Mouse (Mus musculus) liver, postnatal 0 days (tissue): Measurements from ENCODE around the gene Plin4.

Source experiments
- CTCF ChIP-seq: sonication (generic); IDR thresholded peaks from 2 replicates; pipeline ENCODE4 v1.5.1; 2016; ENCODE audit warnings: antibody characterized with exemption, low read depth
- EP300 ChIP-seq: IDR thresholded peaks from 2 replicates; pipeline ENCODE4 v1.6.1; 2016; ENCODE audit warnings: antibody characterized with exemption, low read depth, mild to moderate bottlenecking

- TF ChIP-seq CTCF = no peak
- TF ChIP-seq EP300 = no peak
These were observed 9.8 kb upstream of the Plin4 start for GRCm38 (mm10) chr17:56119431-56119830.
